Mouse (Mus musculus): ENCODE measurements at regions not wholly inside any gene's neighbourhood (a gene's known extent, or its start where the extent isn't known, plus 50 kb on each side); places are given as distances from the start of the nearest gene placed in this dataset.

- no peak for TF ChIP-seq TAL1 (IDR thresholded peaks at IDR 0.05; ENCODE audit: low read length)
- no peak for TF ChIP-seq GATA1 (IDR thresholded peaks at IDR 0.05; ENCODE audit: low read length)
Observed at GRCm38 (mm10) chr10:91730062-91730461, 548.9 kb upstream of the Tmpo start.
